Mouse (Mus musculus) midbrain, embryonic 10.5 days (tissue): ENCODE measurements around the gene Adipor1. TPM values are rescaled to one million over a fixed set of nuclear protein-coding genes. Genes with fewer than 3 reads are reported as not detected.

Experiments used
- DNase-seq: peaks from one replicate; pipeline ENCODE4 v3.0.0-alpha.2; 2017; ENCODE audit warnings: low spot score
- H3K27ac ChIP-seq: fragments of 300-500 bp; sonication (generic); replicated peaks from 2 replicates; pipeline ENCODE4 v1.5.1; 2016; ENCODE audit warnings: mild to moderate bottlenecking
- H3K27me3 ChIP-seq: fragments of 300-500 bp; sonication (generic); 2 replicates; pipeline ENCODE4 v1.6.1; 2016; ENCODE audit warnings: low read depth, mild to moderate bottlenecking; ENCODE audit not compliant: poor library complexity, severe bottlenecking
- H3K36me3 ChIP-seq: fragments of 300-500 bp; sonication (generic); 2 replicates; pipeline ENCODE4 v1.6.1; 2016; ENCODE audit warnings: mild to moderate bottlenecking, moderate library complexity
- H3K4me1 ChIP-seq: fragments of 300-500 bp; sonication (generic); 2 replicates; pipeline ENCODE4 v1.6.1; 2016
- H3K4me3 ChIP-seq: fragments of 300-500 bp; sonication (generic); 2 replicates; pipeline ENCODE4 v1.5.1; 2016; ENCODE audit warnings: mild to moderate bottlenecking, moderate library complexity
- H3K9me3 ChIP-seq: fragments of 300-500 bp; sonication (generic); replicated peaks from 2 replicates; pipeline ENCODE4 v1.6.1; 2016; ENCODE audit warnings: mild to moderate bottlenecking
- WGBS: fragments of 180-500 bp; shearing (Covaris S2); methylation state at CpG from one replicate; pipeline ENCODE4 v1.1.7; 2016; 5-methylcytosine and 5-hydroxymethylcytosine counted together
- polyA plus RNA-seq: library from polyadenylated mRNA; unstranded; fragments of >200 nt; fragmentation: Nextera tagmentation; extraction: Ambion mirVana; gene quantifications from 2 replicates; pipeline ENCODE4 v1.2.1, GENCODE M21; 2016

The Adipor1 gene
- polyA plus RNA-seq, 1 experiment from 2014 or later: 75.7 TPM

GRCm38 (mm10) chr1:134458139-134458727 is 43.1 kb downstream of the Adipor1 start:
- Histone ChIP-seq H3K4me1 (peaks cover 18% of the 10 kb centered on the region), H3K27ac (no peak overlapping the region), H3K9me3 (no peaks in the 10 kb centered on the region), H3K27me3 (no peaks in the 10 kb centered on the region), H3K36me3 (peaks cover 48% of the 10 kb centered on the region), H3K4me3 (no peak overlapping the region)
- 92% methylated on average over 7 of the region's 7 CpGs for WGBS
- no peak for DNase-seq

DNA sequence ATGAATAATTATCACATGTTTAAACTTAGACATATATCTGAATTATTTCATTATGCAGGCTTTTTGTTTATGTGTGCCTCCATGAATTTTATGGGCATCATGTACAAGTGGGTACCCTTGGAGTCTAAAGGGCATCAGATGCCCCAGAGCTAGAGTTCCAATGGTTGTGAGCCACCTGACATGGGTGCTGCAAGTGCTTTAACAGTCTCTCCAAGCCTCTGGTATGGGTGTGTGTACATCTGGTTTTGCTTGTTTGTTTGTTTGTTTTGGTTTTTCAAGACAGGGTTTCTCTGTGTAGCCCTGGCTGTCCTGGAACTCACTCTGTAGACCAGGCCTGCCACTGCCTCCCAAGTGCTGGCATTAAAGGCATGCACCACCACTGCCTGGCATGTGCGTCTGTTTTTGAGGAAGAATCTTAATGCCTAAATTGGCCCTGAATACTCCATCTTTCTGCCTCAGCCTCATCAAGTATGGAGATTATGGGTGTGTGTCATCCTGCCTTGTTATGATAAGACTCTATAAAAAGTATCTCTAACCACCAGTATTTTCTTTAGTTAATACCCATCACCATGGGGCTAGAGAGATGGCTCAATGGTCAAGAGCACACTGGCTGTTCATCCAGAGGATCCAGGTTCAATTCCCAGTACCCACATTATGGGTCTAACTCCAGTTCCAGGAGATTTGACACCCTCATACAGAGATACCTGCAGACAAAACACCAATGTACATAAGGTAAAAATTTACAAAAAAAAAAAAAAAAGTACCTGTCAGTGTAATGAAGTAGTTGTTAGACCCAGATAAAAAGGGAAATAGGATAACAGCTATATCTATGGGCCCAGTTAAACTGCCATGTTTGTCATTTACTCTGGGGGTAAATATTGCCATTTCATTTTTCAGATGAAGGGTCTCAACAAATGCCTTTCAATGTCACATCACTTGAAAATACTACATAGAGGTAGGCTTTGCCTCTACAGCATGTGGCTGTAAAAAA is 45.4 kb downstream of the Adipor1 start:
- Histone ChIP-seq H3K4me3 (no peak overlapping the region), H3K4me1 (peaks cover 11% of the 10 kb centered on the region), H3K27ac (no peak overlapping the region), H3K9me3 (no peaks in the 10 kb centered on the region), H3K27me3 (no peaks in the 10 kb centered on the region), H3K36me3 (peaks cover 70% of the 10 kb centered on the region)
- WGBS: 100% methylated on average over 1 of the region's 1 CpGs
- no peak for DNase-seq

Other genes starting within 250 kb of the Adipor1 start
- gene Chil1, start 233.2 kb upstream of the Adipor1 start, polyA plus RNA-seq: 0.82 and 0.90 TPM in 2 replicates
- 0.09 and 0.10 TPM in 2 replicates for gene Mybph, start 221.9 kb upstream of the Adipor1 start, polyA plus RNA-seq
- gene Adora1, start 179.9 kb upstream of the Adipor1 start, polyA plus RNA-seq: 0.14 and 0.17 TPM in 2 replicates
- gene Myog, start 125.4 kb upstream of the Adipor1 start, polyA plus RNA-seq: 0.07 TPM in 1 of 2 replicates, not detected in the other
- gene Ppfia4, start 82.5 kb upstream of the Adipor1 start, polyA plus RNA-seq: 2.0 and 3.5 TPM in 2 replicates
- 122 and 128 TPM in 2 replicates for gene Tmem183a, start 53.4 kb upstream of the Adipor1 start, polyA plus RNA-seq
- gene 4933406M09Rik, start 29.4 kb upstream of the Adipor1 start, polyA plus RNA-seq: not detected in 2 replicates
- gene Cyb5r1, start 9.8 kb upstream of the Adipor1 start, polyA plus RNA-seq: 24.5 and 27.9 TPM in 2 replicates
- 34.8 TPM in 2 replicates for gene Klhl12, start 40.2 kb downstream of the Adipor1 start, polyA plus RNA-seq
- 44.4 and 44.8 TPM in 2 replicates for gene Rabif, start 79.3 kb downstream of the Adipor1 start, polyA plus RNA-seq
- gene Mgat4e, start 134.3 kb downstream of the Adipor1 start, polyA plus RNA-seq: not detected in 2 replicates
- 60.9 and 69.2 TPM in 2 replicates for gene Kdm5b, start 144.8 kb downstream of the Adipor1 start, polyA plus RNA-seq
- 2.7 TPM in 2 replicates for gene Syt2, start 231.3 kb downstream of the Adipor1 start, polyA plus RNA-seq